Mouse (Mus musculus) erythroblast, embryonic 14.5 days (primary cell): Measurements from ENCODE around the gene Arhgap35. TPM values are rescaled to one million over a fixed set of nuclear protein-coding genes. Genes with fewer than 3 reads are reported as not detected.
A peak's percentile ranks its signal among the peaks of the same experiment; 100 is the strongest.

Experiments
- H3K27me3 ChIP-seq: 2 replicates; pipeline ENCODE4 v1.6.1; 2012; ENCODE audit warnings: inconsistent platforms; ENCODE audit not compliant: control insufficient read depth
- H3K36me3 ChIP-seq: 2 replicates; pipeline ENCODE4 v1.6.1; 2012; ENCODE audit warnings: mild to moderate bottlenecking, inconsistent platforms; ENCODE audit not compliant: control insufficient read depth
- H3K4me1 ChIP-seq: 2 replicates; pipeline ENCODE4 v1.6.1; 2012; ENCODE audit warnings: inconsistent platforms; ENCODE audit not compliant: control insufficient read depth
- H3K4me3 ChIP-seq: replicated peaks from 2 replicates; pipeline ENCODE3; 2012; ENCODE audit warnings: moderate library complexity, mild to moderate bottlenecking, inconsistent platforms
- H3K9me3 ChIP-seq: 2 replicates; pipeline ENCODE4 v1.6.1; 2012; ENCODE audit warnings: low read length, inconsistent platforms, mixed read lengths; ENCODE audit not compliant: control insufficient read depth
- GATA1 ChIP-seq: IDR thresholded peaks from 2 replicates; pipeline ENCODE4 v1.6.1; 2012; ENCODE audit warnings: low read length, inconsistent platforms, mixed read lengths
- TAL1 ChIP-seq: IDR thresholded peaks from 3 replicates; pipeline ENCODE4 v1.6.1; 2012; ENCODE audit warnings: low read length, inconsistent platforms, mixed read lengths
- polyA plus RNA-seq: library from polyadenylated mRNA; stranded (reverse); fragments of >175 nt; gene quantifications from 2 replicates; pipeline ENCODE4 v1.2.3, GENCODE M21; 2012

The Arhgap35 gene
- polyA plus RNA-seq, 1 experiment: 0.04 TPM

- Histone ChIP-seq H3K4me3 (no peak overlapping the region), H3K27me3 (no peaks in the 10 kb centered on the region)
- TF ChIP-seq GATA1 (no peak), TAL1 (no peak)
Measured at GRCm38 (mm10) chr7:16628096-16628771, 13.4 kb upstream of the Arhgap35 start.

GRCm38 (mm10) chr7:16623687-16624086 lies 8.9 kb upstream of the Arhgap35 start:
- TF ChIP-seq TAL1 (no peak), GATA1 (no peak)
- Histone ChIP-seq H3K27me3 (peaks cover 23% of the 10 kb centered on the region), H3K36me3 (no peaks in the 10 kb centered on the region), H3K4me1 (no peaks in the 10 kb centered on the region; the same call in 1 of the 2 replicates), H3K9me3 (no peaks in the 10 kb centered on the region), H3K4me3 (no peak overlapping the region)

More at GRCm38 (mm10) chr7:16628096-16628771, 13.4 kb upstream of the Arhgap35 start:
- no peaks in the 10 kb centered on the region for H3K9me3 ChIP-seq
- H3K36me3 ChIP-seq: no peaks in the 10 kb centered on the region
- H3K4me1 ChIP-seq: no peaks in the 10 kb centered on the region; the same call in 1 of the 2 replicates

- no peaks in the 10 kb centered on the region for H3K36me3 ChIP-seq
Measured at GRCm38 (mm10) chr7:16623131-16623530, 8.3 kb upstream of the Arhgap35 start.

GRCm38 (mm10) chr7:16621066-16621622 lies 6.4 kb upstream of the Arhgap35 start:
- H3K9me3 ChIP-seq: no peaks in the 10 kb centered on the region
- no peak overlapping the region for H3K4me3 ChIP-seq
- peaks cover 37% of the 10 kb centered on the region for H3K27me3 ChIP-seq
- no peak for TF ChIP-seq TAL1
- TF ChIP-seq GATA1: no peak
- peaks cover 2% of the 10 kb centered on the region for H3K4me1 ChIP-seq
- H3K36me3 ChIP-seq: no peaks in the 10 kb centered on the region

More at GRCm38 (mm10) chr7:16623131-16623530, 8.3 kb upstream of the Arhgap35 start:
- Histone ChIP-seq H3K9me3 (no peaks in the 10 kb centered on the region), H3K4me1 (peaks cover 2% of the 10 kb centered on the region), H3K4me3 (no peak overlapping the region), H3K27me3 (peaks cover 29% of the 10 kb centered on the region)
- no peak for TF ChIP-seq TAL1
- no peak for TF ChIP-seq GATA1

GRCm38 (mm10) chr7:16618661-16619211 lies 3.9 kb upstream of the Arhgap35 start:
- H3K4me1 ChIP-seq: peaks cover 21% of the 10 kb centered on the region
- no peaks in the 10 kb centered on the region; the same call in 1 of the 2 replicates for H3K9me3 ChIP-seq
- no peak overlapping the region for H3K4me3 ChIP-seq
- peaks cover 52% of the 10 kb centered on the region for H3K27me3 ChIP-seq
- no peaks in the 10 kb centered on the region for H3K36me3 ChIP-seq
- TF ChIP-seq GATA1 (no peak), TAL1 (no peak)

GRCm38 (mm10) chr7:16617045-16617444 lies 2.3 kb upstream of the Arhgap35 start:
- H3K36me3 ChIP-seq: no peaks in the 10 kb centered on the region
- peaks cover 62% of the 10 kb centered on the region for H3K27me3 ChIP-seq
- H3K4me3 ChIP-seq: no peak overlapping the region
- TF ChIP-seq GATA1 (no peak), TAL1 (no peak)
- H3K9me3 ChIP-seq: no peaks in the 10 kb centered on the region; the same call in 1 of the 2 replicates
- H3K4me1 ChIP-seq: peaks cover 26% of the 10 kb centered on the region

- TF ChIP-seq TAL1 (no peak), GATA1 (no peak)
- H3K4me1 ChIP-seq: peaks cover 28% of the 10 kb centered on the region
- peak overlapping the region; percentile 68 for H3K4me3 ChIP-seq
Measured at GRCm38 (mm10) chr7:16614171-16614887, 464 bp downstream of the Arhgap35 start.

GRCm38 (mm10) chr7:16613461-16614170 lies 1.2 kb downstream of the Arhgap35 start:
- Histone ChIP-seq H3K9me3 (no peaks in the 10 kb centered on the region; the same call in 1 of the 2 replicates), H3K4me3 (peak overlapping the region; percentile 68), H3K4me1 (peaks cover 28% of the 10 kb centered on the region), H3K27me3 (peaks cover 38% of the 10 kb centered on the region), H3K36me3 (no peaks in the 10 kb centered on the region)
- TF ChIP-seq GATA1: no peak

More at GRCm38 (mm10) chr7:16614171-16614887, 464 bp downstream of the Arhgap35 start:
- no peaks in the 10 kb centered on the region; the same call in 1 of the 2 replicates for H3K9me3 ChIP-seq
- peaks cover 45% of the 10 kb centered on the region for H3K27me3 ChIP-seq
- H3K36me3 ChIP-seq: no peaks in the 10 kb centered on the region
